Mouse (Mus musculus): Measurements from ENCODE around the gene Klc2.
"Not testable (repeated sequence)": the region's sequence is repeated elsewhere in the genome, so short reads cannot be mapped to it uniquely, and the experiment has no call there.

Gene Klc2

GRCm38 (mm10) chr19:5118384-5118698, at the start of gene Klc2:
Gene Klc2 (minus strand): TSS chr19:5118560.
- DNase-seq (ENCODE audit: low read depth), result no peak

DNA sequence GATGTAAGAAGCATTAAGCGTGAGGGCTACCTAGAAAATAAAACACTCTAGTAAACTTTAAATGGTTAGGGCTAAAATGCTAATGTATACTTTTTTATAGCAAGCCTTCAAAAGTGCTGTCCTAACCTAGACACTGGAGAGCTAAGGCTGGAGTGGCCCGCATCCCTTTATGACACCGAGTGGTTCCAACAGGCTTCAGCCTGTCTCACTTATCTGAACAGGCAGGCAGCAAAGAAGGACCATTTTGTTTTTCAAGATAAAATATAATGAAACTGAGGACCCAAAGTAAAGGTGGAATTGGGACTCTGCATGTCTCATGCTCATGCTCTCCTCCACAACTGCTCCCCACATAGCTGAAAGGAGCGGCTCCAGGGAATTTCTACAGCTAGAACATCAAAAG, 49.1 kb upstream of the Klc2 start:
- DNase-seq (ENCODE audit: low read depth), result no peak

DNA sequence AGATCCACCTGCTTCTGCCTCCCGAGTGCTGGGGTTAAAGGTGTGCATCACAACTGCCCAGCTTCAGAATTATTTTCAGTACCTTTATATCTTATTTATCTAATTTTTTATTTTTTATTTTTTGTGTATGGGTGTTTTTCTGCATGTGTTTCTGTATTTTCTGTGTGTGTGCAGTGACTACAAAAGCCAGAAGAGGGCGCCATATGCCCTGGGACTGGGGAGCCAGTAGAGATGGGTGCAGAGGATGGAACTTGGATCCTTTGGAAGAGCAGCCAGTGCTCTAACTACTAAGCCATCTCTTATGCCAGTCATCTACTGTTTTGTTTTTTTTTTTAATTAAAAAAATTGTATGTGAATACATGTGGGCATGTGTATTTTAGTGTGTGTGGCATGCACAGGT, 46.0 kb upstream of the Klc2 start:
- peak; percentile 62 for DNase-seq (ENCODE audit: low read depth)

DNA sequence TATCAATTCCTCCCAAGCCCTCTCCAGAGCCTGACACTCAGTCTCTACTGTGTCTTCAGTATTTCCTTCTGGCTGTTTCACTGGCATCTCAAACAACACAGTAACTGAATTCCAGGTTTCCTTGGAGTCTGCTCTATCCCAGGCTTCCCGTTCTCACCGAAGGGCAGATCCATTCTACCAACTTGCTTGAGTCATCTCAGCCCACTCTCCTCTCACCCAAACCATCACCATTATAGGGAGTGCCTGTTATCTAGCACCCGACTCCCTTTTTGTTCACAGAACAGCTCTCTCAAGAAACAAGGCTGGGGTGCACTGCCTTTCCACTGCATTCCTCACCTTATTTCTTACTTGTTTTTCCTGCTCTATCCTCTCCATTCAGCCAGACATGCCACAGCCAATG, 43.6 kb upstream of the Klc2 start:
- DNase-seq (ENCODE audit: low read depth), result no peak

- DNase-seq (ENCODE audit: low read depth), result no peak
Measured at GRCm38 (mm10) chr19:5152261-5152660, 33.9 kb upstream of the Klc2 start.

DNA sequence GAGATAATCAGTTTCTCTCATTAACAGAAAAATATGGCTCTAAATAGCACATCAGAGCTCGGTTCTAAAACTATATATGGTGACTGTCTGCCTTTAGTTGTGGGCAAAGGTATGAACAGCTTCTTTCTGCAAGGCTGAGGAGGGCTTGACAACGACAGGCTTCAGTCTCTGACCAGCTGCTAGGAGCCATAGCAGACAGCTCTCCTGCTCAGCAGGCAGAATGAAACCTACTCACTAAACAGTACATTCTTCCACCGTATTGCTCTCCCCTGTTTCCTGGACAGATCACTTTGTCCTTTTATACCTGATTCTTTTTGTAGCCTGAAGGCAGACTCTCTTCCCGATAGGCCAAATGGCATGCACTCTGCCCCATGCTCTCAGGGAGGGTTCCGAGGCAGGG, 33.4 kb upstream of the Klc2 start:
- no peak for DNase-seq (ENCODE audit: low read depth)

DNA sequence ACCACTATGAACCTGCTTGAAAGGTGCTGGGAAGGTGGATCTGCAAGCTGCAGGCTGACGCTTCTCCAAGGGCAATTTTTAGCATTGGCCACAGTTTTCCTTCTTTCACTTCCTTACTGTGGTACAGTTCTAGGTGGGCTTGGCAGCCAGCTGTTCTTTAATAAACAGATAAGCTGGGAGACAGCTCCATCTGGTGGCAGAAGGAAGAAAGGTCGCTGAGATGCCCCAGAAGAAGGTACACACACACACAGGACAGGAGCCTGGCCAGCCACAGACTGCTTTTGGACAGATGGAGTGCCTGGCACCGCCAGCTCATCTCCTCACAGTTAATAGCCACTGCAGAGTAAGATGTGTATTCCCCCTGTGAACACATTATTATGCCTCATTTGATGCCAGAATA, 33.0 kb upstream of the Klc2 start:
- peak; percentile 72 for DNase-seq (ENCODE audit: low read depth)

- DNase-seq (ENCODE audit: low read depth), result no peak
Measured at GRCm38 (mm10) chr19:5150358-5150757, 32.0 kb upstream of the Klc2 start.

GRCm38 (mm10) chr19:5149041-5149440, 30.7 kb upstream of the Klc2 start:
- DNase-seq (ENCODE audit: low read depth), result not testable (repeated sequence)

DNA sequence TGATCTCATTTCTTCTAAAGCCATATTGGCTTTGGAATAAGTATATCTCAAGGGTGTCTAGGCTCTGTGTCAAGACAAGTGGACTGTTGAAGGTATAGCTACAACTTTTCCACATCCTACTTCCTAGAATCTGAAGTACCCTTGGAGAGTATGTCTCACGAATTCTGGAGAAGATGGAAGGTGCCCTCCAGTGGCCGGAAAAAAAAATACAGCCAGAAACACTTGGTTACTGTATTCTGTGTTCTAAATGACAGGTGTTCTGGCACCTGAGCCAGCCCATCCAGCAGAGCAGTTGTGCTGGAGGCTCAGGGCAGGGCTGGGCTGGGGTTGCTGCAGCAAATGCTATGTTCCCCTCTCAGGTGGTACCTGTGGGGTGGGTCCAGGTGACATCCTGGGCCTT, 21.3 kb upstream of the Klc2 start:
- peak; percentile 73 for DNase-seq (ENCODE audit: low read depth)

GRCm38 (mm10) chr19:5131237-5131636, 12.9 kb upstream of the Klc2 start:
- DNase-seq (ENCODE audit: low read depth), result no peak

- peak; percentile 52 for DNase-seq (ENCODE audit: low read depth)
Measured at GRCm38 (mm10) chr19:5129770-5130169, 11.4 kb upstream of the Klc2 start.

DNA sequence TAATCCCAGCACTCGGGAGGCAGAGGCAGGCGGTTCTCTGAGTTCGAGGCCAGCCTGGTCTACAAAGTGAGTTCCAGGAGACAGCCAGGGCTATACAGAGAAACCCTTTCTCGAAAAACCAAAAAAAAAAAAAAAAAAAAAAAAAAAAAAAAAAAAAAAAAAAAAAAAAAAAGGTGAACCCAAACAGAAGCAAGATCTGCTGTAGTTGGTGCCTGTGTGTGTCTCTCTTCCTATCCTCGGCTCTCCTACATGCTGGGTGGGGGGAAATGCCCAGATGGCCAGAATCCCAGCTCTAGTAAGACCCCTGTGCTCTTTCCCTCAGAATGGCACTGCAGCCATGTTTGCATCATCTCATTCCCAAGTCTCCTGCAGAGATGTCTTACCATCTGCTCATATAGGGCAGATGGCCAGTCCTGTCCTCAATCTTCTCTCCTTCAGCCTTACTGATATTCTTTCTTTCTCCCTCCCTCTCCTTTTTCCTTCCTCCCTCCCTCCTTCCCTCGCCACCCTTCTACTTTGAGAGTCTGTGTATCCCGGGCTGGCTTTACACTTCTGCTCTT, 5.8 kb upstream of the Klc2 start:
- DNase-seq (ENCODE audit: low read depth), result no peak

DNA sequence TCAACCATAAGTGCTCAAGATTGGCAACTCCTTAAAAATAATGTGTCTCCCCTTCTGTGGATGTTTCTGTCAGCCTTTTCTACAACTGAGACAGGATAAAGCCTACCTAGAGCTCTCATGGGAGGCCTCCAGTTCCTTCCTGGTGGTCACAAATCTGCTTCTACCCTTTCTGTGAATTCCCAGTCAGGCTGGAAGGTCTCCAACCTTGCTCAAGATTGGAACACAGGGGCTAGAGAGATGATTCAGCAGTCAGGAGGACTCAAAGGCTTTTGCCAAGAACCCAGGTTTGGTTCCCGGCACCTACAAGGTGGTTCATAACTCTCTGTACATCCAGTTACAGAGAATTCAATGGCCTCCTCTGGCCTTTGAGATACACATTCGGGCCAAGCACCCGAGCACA, 4.9 kb upstream of the Klc2 start:
- no peak for DNase-seq (ENCODE audit: low read depth)

DNA sequence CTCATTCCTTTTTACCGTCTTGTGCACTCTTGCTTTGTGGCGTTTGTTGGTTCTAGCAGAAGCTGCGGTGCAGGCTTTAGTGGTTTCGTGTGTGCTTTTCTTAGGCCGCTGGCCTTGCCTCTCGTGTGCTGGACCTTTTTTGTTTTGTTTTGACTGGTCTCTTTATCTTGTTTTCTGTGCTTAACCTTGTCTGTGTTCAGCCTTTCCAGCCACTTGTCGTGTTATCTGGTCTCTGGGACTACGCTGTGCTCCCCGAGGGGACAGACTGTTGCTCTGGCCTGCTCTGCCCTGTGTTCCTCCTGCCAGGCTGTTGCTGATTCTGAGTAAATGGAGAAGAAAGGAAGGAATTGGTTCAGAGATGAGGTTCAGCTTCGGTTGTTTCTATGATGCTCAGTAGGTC, 4.1 kb upstream of the Klc2 start:
- DNase-seq (ENCODE audit: low read depth), result no peak

- peak; percentile 84 for DNase-seq (ENCODE audit: low read depth)
Measured at GRCm38 (mm10) chr19:5117494-5118383, 621 bp downstream of the Klc2 start.

GRCm38 (mm10) chr19:5113783-5114182, 4.6 kb downstream of the Klc2 start:
- no peak for DNase-seq (ENCODE audit: low read depth)

GRCm38 (mm10) chr19:5109659-5110453, 8.5 kb downstream of the Klc2 start:
- DNase-seq (ENCODE audit: low read depth), result peak; percentile 60

DNA sequence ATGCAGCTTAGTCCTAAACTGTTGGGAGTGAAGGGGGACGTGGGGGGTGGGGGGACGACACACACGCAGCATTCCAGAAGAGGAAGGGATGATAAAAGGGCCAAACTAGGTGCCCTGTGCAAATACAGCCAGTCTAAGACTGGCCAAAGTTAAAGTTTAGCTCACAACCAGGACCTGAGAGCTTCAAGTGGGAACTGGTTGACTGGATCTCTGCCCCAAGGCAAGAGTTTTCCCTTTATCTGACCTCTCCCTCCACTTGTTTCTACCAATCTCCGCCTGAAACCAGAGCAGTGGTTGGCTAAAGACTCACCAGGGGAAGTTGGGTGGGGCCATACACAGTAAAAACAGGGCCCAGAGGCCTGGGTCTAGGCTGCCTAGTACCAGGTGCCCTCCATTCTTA, 9.7 kb downstream of the Klc2 start:
- DNase-seq (ENCODE audit: low read depth), result no peak

- peak; percentile 37 for DNase-seq (ENCODE audit: low read depth)
Measured at GRCm38 (mm10) chr19:5108271-5108575, 10.1 kb downstream of the Klc2 start.

GRCm38 (mm10) chr19:5107556-5108270, 10.6 kb downstream of the Klc2 start:
- DNase-seq (ENCODE audit: low read depth), result no peak

- DNase-seq (ENCODE audit: low read depth), result peak; percentile 99
Measured at GRCm38 (mm10) chr19:5106731-5107191, 11.6 kb downstream of the Klc2 start, which contains the start of gene Rab1b. Gene Rab1b (minus strand): TSS chr19:5107072.

Measured in induced T-regulatory cell, adult 2 months (primary cell).